Mouse (Mus musculus): ENCODE measurements at regions not wholly inside any gene's neighbourhood (a gene's known extent, or its start where the extent isn't known, plus 50 kb on each side); places are given as distances from the start of the nearest gene placed in this dataset.

DNA sequence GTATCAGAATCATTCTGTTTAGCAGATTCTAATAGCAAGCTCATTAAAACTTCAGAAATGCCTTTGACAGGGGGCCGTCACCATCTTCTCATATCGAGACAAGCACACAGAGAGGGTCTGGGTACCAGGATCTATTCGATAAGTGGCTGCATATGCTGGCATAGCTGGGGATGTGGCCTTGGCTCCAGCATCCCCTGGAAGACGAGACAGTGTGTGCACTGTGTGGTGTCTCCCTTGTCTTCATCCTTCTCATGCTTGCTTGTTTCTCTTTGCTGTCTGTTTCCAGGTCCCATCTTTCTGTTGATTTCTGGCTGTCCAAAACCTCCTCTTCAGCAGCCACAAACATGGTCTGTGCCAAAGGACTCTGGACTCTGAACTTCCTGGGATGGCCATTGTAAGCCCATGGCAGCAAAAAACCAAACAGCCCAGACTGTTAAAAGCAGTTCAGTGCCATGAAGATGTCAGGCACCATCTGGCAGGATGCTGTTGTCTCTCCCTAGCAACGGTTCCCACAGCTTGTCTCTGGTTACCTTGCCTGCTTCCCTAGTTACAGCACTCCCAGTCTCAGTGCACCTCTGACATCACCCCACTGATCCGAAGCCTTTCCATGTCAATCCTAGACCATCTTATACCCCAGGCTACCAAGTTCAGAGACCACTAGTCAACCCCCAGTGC is 56.5 kb downstream of the Kctd12 start:
- H3K27ac ChIP-seq: no peak overlapping the region
- no peak overlapping the region for H3K4me3 ChIP-seq
- intact Hi-C loops (cut with DNase I): no loop called here
- DNase-seq: no peak
- TF ChIP-seq CTCF (IDR thresholded peaks at IDR 0.05): no peak

DNA sequence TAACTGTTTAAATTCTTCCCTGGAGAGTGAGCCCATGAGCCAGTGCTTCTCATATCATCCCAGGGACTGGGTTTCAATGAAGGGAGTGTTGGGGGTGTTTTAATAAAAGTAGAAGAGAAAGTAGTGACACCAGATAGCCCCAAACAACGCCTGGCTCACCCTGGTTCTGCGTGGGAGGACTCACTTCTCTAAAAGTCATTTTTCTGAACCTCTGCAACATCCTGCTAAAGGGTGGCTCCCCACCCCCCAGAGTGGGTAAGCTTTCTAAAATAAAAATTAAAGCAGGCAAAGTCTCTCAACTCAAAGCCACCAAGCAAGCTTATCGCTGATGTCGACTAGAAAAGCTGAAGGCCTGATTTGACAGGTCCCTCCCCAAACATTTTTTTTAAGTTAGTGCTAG is 57.8 kb downstream of the Kctd12 start:
- Histone ChIP-seq H3K27ac (no peak overlapping the region), H3K4me3 (no peak overlapping the region)
- no peak for TF ChIP-seq CTCF (IDR thresholded peaks at IDR 0.05)
- no peak for DNase-seq
- intact Hi-C loops (cut with DNase I): no loop called here

- Histone ChIP-seq H3K27ac (no peak overlapping the region), H3K4me3 (0 out of 2 replicates have a peak overlapping the region, but pooled peaks have one; percentile 1)
- no peak for DNase-seq
- TF ChIP-seq CTCF (IDR thresholded peaks at IDR 0.05): no peak
- intact Hi-C loops (cut with DNase I): no loop called here
Measured at GRCm38 (mm10) chr14:102922496-102922993, 59.9 kb downstream of the Kctd12 start.

GRCm38 (mm10) chr14:102920415-102920814 is 62.0 kb downstream of the Kctd12 start:
- no peak overlapping the region for H3K4me3 ChIP-seq
- no peak overlapping the region for H3K27ac ChIP-seq
- intact Hi-C loops (cut with DNase I): no loop called here
- no peak for TF ChIP-seq CTCF (IDR thresholded peaks at IDR 0.05)
- DNase-seq: no peak

DNA sequence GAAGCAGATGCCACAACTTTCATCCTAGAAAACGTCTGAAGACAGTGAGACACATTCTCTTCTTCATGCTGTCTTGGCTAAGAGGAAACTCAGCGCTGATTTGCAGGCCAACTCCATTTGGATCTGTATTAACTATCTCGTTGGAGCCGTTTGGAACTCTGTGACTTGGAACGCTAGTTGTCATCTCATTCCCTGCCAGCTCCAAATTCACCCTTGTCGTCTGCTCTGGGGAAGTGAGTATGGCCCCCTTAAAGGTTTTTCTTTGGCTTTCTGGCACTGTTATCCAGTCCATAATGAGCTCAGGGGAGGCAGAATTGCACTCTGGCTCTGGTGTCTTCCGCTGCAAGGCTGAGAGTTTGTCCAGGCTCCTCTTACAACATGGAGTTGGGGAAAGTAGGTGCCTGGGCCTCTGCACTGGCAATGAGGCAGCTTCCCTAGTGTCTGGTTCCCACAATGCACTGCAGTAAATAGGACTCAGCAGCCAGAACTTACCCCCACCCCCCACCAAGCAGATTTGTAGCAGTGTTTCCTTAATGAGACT is 63.1 kb downstream of the Kctd12 start:
- intact Hi-C loops (cut with DNase I): no loop called here

GRCm38 (mm10) chr14:102917929-102918328 is 64.5 kb downstream of the Kctd12 start:
- Histone ChIP-seq H3K27ac (no peak overlapping the region), H3K4me3 (no peak overlapping the region)
- no peak for TF ChIP-seq CTCF (IDR thresholded peaks at IDR 0.05)
- DNase-seq: no peak
- intact Hi-C loops (cut with DNase I): no loop called here

More for the DNA sequence above, 63.1 kb downstream of the Kctd12 start:
- DNase-seq: no peak
- no peak overlapping the region for H3K27ac ChIP-seq
- H3K4me3 ChIP-seq: no peak overlapping the region
- TF ChIP-seq CTCF (IDR thresholded peaks at IDR 0.05): no peak

DNA sequence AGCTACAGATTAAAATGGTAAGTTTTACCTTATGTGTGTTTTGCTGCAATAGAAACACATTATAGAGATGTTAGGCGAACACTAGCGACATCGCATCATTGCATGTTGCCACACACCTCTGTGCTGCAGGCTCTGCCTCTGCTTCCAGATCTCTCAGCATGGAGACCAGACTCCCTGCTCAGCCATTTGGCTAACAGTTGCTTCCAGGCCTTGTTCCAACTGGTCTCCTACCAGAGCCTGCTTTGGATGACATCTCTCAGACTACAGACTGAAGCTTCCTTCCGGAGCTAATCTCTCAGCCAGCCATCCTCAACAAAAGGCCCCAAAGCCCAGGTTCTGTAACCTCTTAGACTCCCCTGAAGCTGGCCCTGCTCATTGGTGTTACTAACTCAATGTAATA is 66.5 kb downstream of the Kctd12 start:
- Histone ChIP-seq H3K27ac (no peak overlapping the region), H3K4me3 (no peak overlapping the region)
- TF ChIP-seq CTCF (IDR thresholded peaks at IDR 0.05): no peak
- intact Hi-C loops (cut with DNase I): no loop called here
- DNase-seq: peak; percentile 48

DNA sequence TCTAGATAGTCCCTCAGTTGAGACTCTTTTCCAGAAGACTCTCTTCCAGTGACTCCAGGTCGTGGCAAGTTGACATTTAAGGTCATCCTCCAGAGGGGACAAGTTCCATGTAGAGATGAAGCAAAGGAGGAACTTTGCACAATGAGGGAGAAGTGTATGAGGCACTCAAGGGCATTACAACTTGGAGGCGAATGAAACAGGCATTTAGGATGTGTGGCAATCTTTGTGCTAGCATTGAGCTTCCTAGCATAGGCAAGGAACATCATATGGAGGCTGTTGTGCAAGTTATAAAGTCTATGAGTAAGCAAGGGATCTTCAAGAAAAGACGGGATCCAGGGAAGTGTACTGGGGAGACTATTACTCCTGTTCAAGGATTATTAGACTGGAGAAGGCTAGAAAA is 70.9 kb downstream of the Kctd12 start:
- no peak for TF ChIP-seq CTCF (IDR thresholded peaks at IDR 0.05)
- no peak for DNase-seq
- Histone ChIP-seq H3K4me3 (no peak overlapping the region), H3K27ac (no peak overlapping the region)
- intact Hi-C loops (cut with DNase I): no loop called here

DNA sequence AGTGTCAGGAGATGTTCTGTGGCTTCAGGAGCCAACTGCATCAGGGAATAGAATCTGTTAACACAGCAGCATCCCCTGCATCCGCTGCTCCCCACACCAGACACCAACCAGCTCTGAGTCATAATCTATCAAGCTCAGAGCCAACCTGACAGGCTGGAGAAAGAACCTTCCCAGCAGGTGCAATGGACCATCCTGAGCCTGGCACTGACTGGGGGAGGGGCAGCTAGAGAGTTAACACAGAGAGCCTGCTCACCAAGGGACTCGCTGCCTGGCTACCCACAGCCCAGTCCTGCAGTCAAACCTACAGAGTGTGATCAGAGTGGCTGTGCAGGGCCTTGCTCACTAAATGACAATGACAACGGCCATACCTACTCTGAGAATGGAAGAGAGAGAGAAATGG is 73.4 kb downstream of the Kctd12 start:
- intact Hi-C loops (cut with DNase I): no loop called here
- Histone ChIP-seq H3K4me3 (no peak overlapping the region), H3K27ac (no peak overlapping the region)
- TF ChIP-seq CTCF (IDR thresholded peaks at IDR 0.05): no peak
- DNase-seq: no peak

DNA sequence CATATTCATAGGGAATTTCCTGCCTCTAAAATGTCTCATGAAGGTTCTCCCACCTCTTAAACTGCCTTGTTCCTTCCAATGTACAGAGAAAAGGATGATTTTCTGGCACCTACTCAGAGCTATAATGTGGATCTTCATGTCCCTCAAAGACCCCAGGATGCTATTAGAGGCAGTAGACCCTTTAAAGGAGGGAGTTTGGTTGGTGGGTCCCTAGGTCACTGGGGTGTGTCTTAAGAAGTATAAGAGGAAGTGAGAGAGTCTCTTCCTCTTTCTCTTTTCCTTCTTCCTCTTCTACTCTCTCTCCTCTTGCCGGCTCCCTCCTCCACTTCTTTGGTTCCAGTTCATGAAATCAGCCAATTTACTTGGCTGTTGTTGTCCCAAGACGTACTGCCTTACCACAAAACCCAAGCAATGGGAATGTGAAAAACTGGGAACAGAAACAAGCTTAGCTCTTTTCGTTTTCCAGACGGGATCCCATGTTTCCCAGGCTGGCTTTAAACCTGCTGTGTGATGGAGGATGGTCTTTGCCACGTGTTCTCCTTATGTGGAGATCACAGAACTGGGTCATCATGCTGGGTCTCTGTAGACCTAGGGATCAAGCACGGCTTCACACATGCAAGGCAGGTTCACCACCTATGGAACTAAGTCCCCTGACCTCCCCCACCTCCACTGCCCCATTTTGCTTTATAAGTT is 74.9 kb downstream of the Kctd12 start:
- no peak for TF ChIP-seq CTCF (IDR thresholded peaks at IDR 0.05)
- intact Hi-C loops (cut with DNase I): no loop called here

DNA sequence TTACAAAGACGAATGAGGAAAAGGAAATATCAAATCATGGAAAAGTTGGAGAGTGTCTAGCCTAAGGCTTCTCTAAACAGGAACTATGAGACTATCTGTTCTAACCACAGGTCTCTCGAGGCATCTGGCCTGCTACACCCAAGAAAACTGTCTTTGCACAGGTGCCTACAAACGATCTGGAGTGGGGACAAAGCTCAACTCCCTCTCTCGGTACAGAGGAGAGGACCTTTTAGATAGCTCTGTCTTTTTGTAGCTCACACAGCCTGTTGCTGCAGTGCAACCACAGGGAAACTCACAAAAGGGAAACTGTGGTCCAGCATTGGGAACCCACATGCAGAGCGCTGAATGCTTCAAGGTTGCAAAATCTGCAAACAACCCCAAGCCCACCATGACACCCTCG is 75.6 kb downstream of the Kctd12 start:
- DNase-seq: no peak
- H3K4me3 ChIP-seq: no peak overlapping the region
- no peak for TF ChIP-seq CTCF (IDR thresholded peaks at IDR 0.05)
- H3K27ac ChIP-seq: no peak overlapping the region
- intact Hi-C loops (cut with DNase I): no loop called here

More for the DNA sequence above, 74.9 kb downstream of the Kctd12 start:
- no peak overlapping the region for H3K27ac ChIP-seq
- DNase-seq: no peak
- no peak overlapping the region for H3K4me3 ChIP-seq

- H3K4me3 ChIP-seq: no peak overlapping the region
- H3K27ac ChIP-seq: no peak overlapping the region
- no peak for TF ChIP-seq CTCF (IDR thresholded peaks at IDR 0.05)
- no peak for DNase-seq
- intact Hi-C loops (cut with DNase I): no loop called here
Measured at GRCm38 (mm10) chr14:102906286-102906685, 76.2 kb downstream of the Kctd12 start.

- Histone ChIP-seq H3K4me3 (peak overlapping the region; percentile 38), H3K27ac (peak overlapping the region; percentile 51)
- intact Hi-C loops (cut with DNase I): no loop called here
- peak; percentile 72 for DNase-seq
- no peak for TF ChIP-seq CTCF (IDR thresholded peaks at IDR 0.05)
Measured at GRCm38 (mm10) chr14:102902906-102903305, 79.5 kb downstream of the Kctd12 start.
